ENCODE assay signal across 8 mouse cellular contexts in genomic region chr13:54372665-54373064, GRCm38 (mm10). TPM values are rescaled to one million over a fixed set of nuclear protein-coding genes. Genes with fewer than 3 reads are reported as not detected.
DNase-seq lines count a peak whose midpoint lies in the region.

No protein-coding gene starts in this region.

- peak; percentile 47 for DNase-seq in ovary, postnatal 36 days (ENCODE audit: low spot score)
- no peak for DNase-seq in ovary, postnatal 10 days (ENCODE audit: low spot score)
- DNase-seq in cerebellum, postnatal 25 days, result peak; percentile 97 to 98
- DNase-seq in gastrocnemius, postnatal 10 days, result peak; percentile 69
- DNase-seq in layer of hippocampus, postnatal 10 days (ENCODE audit: low spot score in 2 of 2), result peak; percentile 90 to 93
- DNase-seq in lung, postnatal 25 days (ENCODE audit: low spot score), result peak; percentile 39
- peak; percentile 89 for DNase-seq in right cerebral cortex, postnatal 14 days
- DNase-seq in yolk sac, embryonic 10.5 days (ENCODE audit: low spot score), result peak; percentile 18

RNA-seq across cellular contexts. Expression of gene Cplx2, which starts 1.5 kb away (rescaled TPM):
- 10 to 100 TPM in 1 of 2 experiments, 1 to 10 TPM in 1; 8.9 to 11.0 TPM for total RNA-seq in gastrocnemius, postnatal 10 days (2021)
- total RNA-seq in layer of hippocampus, postnatal 10 days (2021), result 100 to 1,000 TPM; 686 to 743 TPM

Comparison
In these comparisons a context has a peak if more than half of its experiments do, and no peak if none do; other contexts are left out.
1. RNA of gene Cplx2, which starts 1.5 kb away (total RNA-seq): 686 to 743 TPM in layer of hippocampus, postnatal 10 days; 8.9 to 11.0 TPM in gastrocnemius, postnatal 10 days; every median in the first group is over 10 times any median in the second.